ENCODE assay signal across 8 mouse cellular contexts in the genomic region with DNA sequence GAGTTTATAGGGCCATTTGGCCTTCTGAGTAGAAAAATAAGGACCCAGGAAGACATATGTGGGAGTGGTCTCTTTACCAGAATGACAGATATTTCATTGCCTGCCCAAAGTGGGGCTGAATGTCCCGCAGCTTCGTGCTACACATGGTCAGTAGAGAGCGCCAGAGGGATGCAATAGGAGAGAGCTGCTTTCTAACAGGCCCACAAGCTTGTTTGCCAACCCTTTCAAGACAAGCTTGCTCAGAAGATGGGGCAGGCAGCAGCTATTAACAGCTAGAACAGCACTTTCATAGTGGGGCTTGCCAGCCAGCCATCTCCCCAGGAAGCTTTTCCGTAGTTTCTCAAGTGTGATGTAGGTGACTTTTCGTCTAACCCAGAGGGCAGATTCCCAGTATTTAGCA. TPM values are rescaled to one million over a fixed set of nuclear protein-coding genes. Genes with fewer than 3 reads are reported as not detected.
DNase-seq lines count a peak whose midpoint lies in the region; ATAC-seq and TF ChIP-seq lines count a peak whose summit lies in the region.

No protein-coding gene starts in this region.

- peak; percentile 49 for DNase-seq in hindbrain, embryonic 11.5 days (ENCODE audit: low spot score)
- peak; percentile 43 for DNase-seq in ZHBTc4 (ENCODE audit: low read depth, low spot score)
- peak; percentile 46 for DNase-seq in mesoderm, embryonic 11.5 days (ENCODE audit: low read depth, low spot score)
- no peak for DNase-seq in cerebellum, adult 11 months

- H3K36me3 ChIP-seq in hindbrain, embryonic 11.5 days (ENCODE audit: control insufficient read depth, insufficient read depth, low read length), result no peaks in the 10 kb centered on the region
- no peaks in the 10 kb centered on the region for H3K36me3 ChIP-seq in hindbrain, embryonic 12.5 days
- H3K36me3 ChIP-seq in E14TG2a.4 (ENCODE audit: insufficient read depth, low read length), result no peaks in the 10 kb centered on the region
- H3K36me3 ChIP-seq in intestine, postnatal 0 days (ENCODE audit: control insufficient read depth, insufficient read depth), result no peaks in the 10 kb centered on the region

- H3K9ac ChIP-seq in hindbrain, embryonic 11.5 days (ENCODE audit: low read depth, low read length), result no peak overlapping the region
- no peak overlapping the region for H3K9ac ChIP-seq in hindbrain, embryonic 12.5 days
- H3K9ac ChIP-seq in intestine, postnatal 0 days (ENCODE audit: low read depth, low read length), result no peak overlapping the region

- 19% methylated on average over 5 of the region's 5 CpGs for WGBS in hindbrain, embryonic 11.5 days
- WGBS in hindbrain, embryonic 12.5 days, result 22% methylated on average over 5 of the region's 5 CpGs
- WGBS in intestine, postnatal 0 days, result 10% methylated on average over 5 of the region's 5 CpGs

- no peaks in the 10 kb centered on the region for H3K27me3 ChIP-seq in hindbrain, embryonic 11.5 days (ENCODE audit: control insufficient read depth, insufficient read depth, low read length)
- H3K27me3 ChIP-seq in hindbrain, embryonic 12.5 days, result no peaks in the 10 kb centered on the region
- H3K27me3 ChIP-seq in E14TG2a.4 (ENCODE audit: insufficient read depth, low read length), result no peaks in the 10 kb centered on the region
- no peaks in the 10 kb centered on the region for H3K27me3 ChIP-seq in intestine, postnatal 0 days (replicated peaks; ENCODE audit: control insufficient read depth, insufficient read depth, low read length)

- H3K4me2 ChIP-seq in hindbrain, embryonic 11.5 days (replicated peaks; ENCODE audit: low read depth, low read length), result no peak overlapping the region
- no peak overlapping the region for H3K4me2 ChIP-seq in hindbrain, embryonic 12.5 days (replicated peaks)
- H3K4me2 ChIP-seq in intestine, postnatal 0 days (replicated peaks; ENCODE audit: low read depth), result no peak overlapping the region

- ATAC-seq in hindbrain, embryonic 11.5 days (ENCODE audit: low FRiP score), result no peak
- ATAC-seq in hindbrain, embryonic 12.5 days (ENCODE audit: low FRiP score), result no peak
- ATAC-seq in intestine, postnatal 0 days, result no peak
- ATAC-seq in erythroblast, adult 5-6 weeks (replicated peaks; ENCODE audit: low FRiP score, poor library complexity, severe bottlenecking), result no peak

- no peaks in the 10 kb centered on the region for H3K9me3 ChIP-seq in hindbrain, embryonic 11.5 days (ENCODE audit: control insufficient read depth, low read length)
- H3K9me3 ChIP-seq in hindbrain, embryonic 12.5 days (replicated peaks), result no peaks in the 10 kb centered on the region
- no peaks in the 10 kb centered on the region for H3K9me3 ChIP-seq in E14TG2a.4 (ENCODE audit: low read length)
- no peaks in the 10 kb centered on the region for H3K9me3 ChIP-seq in intestine, postnatal 0 days (ENCODE audit: control insufficient read depth)

- TF ChIP-seq CTCF in E14TG2a.4 (conservative IDR thresholded peaks at IDR 0.05; ENCODE audit: low read length), result peak; percentile 25; the same call in 1 of the 2 replicates
- peak; percentile 78 for TF ChIP-seq CTCF in intestine, postnatal 0 days (IDR thresholded peaks at IDR 0.05; ENCODE audit: low read depth)

- no peak overlapping the region for H3K27ac ChIP-seq in hindbrain, embryonic 11.5 days (ENCODE audit: low read depth, low read length)
- H3K27ac ChIP-seq in hindbrain, embryonic 12.5 days, result no peak overlapping the region
- H3K27ac ChIP-seq in intestine, postnatal 0 days (ENCODE audit: low read depth, low read length), result no peak overlapping the region

- no peak overlapping the region for H3K4me3 ChIP-seq in hindbrain, embryonic 11.5 days (ENCODE audit: low read depth, low read length)
- H3K4me3 ChIP-seq in hindbrain, embryonic 12.5 days, result no peak overlapping the region
- H3K4me3 ChIP-seq in E14TG2a.4 (replicated peaks; ENCODE audit: low read length), result no peak overlapping the region
- H3K4me3 ChIP-seq in intestine, postnatal 0 days (ENCODE audit: low read depth, low read length), result no peak overlapping the region

- no peaks in the 10 kb centered on the region for H3K4me1 ChIP-seq in hindbrain, embryonic 11.5 days (replicated peaks; ENCODE audit: control insufficient read depth, insufficient read depth, low read length)
- no peaks in the 10 kb centered on the region for H3K4me1 ChIP-seq in hindbrain, embryonic 12.5 days
- H3K4me1 ChIP-seq in E14TG2a.4 (replicated peaks; ENCODE audit: low read depth, low read length), result no peaks in the 10 kb centered on the region
- H3K4me1 ChIP-seq in intestine, postnatal 0 days (replicated peaks; ENCODE audit: control insufficient read depth, insufficient read depth, low read length), result no peaks in the 10 kb centered on the region

RNA-seq across cellular contexts. Expression of gene Tcf21, which starts 42.0 kb away (rescaled TPM):
- polyA plus RNA-seq in hindbrain, embryonic 11.5 days (2014; fragmentation: Nextera tagmentation; extraction: Ambion mirVana), result 0.26 and 0.50 TPM in 2 replicates
- polyA plus RNA-seq in hindbrain, embryonic 12.5 days (2016; fragmentation: Nextera tagmentation; extraction: Ambion mirVana), result 0.17 and 0.96 TPM in 2 replicates
- 66.4 and 70.2 TPM in 2 replicates for polyA plus RNA-seq in intestine, postnatal 0 days (2015; fragmentation: Nextera tagmentation; extraction: Ambion mirVana)
- total RNA-seq in erythroblast, adult 5-6 weeks (2015; ENCODE audit: low replicate concordance), result not detected in 2 replicates
- not detected in 2 replicates for total RNA-seq in erythroblast, adult 5-6 weeks (2017; ENCODE audit: low replicate concordance)

RNA-seq across cellular contexts. Expression of gene Tbpl1, which starts 46.2 kb away (rescaled TPM):
- 125 and 128 TPM in 2 replicates for polyA plus RNA-seq in hindbrain, embryonic 11.5 days (2014; fragmentation: Nextera tagmentation; extraction: Ambion mirVana)
- 113 TPM in 2 replicates for polyA plus RNA-seq in hindbrain, embryonic 12.5 days (2016; fragmentation: Nextera tagmentation; extraction: Ambion mirVana)
- 36.2 and 37.0 TPM in 2 replicates for polyA plus RNA-seq in intestine, postnatal 0 days (2015; fragmentation: Nextera tagmentation; extraction: Ambion mirVana)
- 5.6 and 17.9 TPM in 2 replicates for total RNA-seq in erythroblast, adult 5-6 weeks (2015; ENCODE audit: low replicate concordance)
- 14.4 and 21.3 TPM in 2 replicates for total RNA-seq in erythroblast, adult 5-6 weeks (2017; ENCODE audit: low replicate concordance)

Comparison
In these comparisons a context has a peak if more than half of its experiments do, and no peak if none do; other contexts are left out.
1. RNA of gene Tcf21, which starts 42.0 kb away (polyA plus RNA-seq): 66.4 to 70.2 TPM in intestine, postnatal 0 days; 0.26 to 0.50 TPM in hindbrain, embryonic 11.5 days and 0.17 to 0.96 TPM in hindbrain, embryonic 12.5 days; every median in the first group is over 10 times any median in the second.